Mouse (Mus musculus) frontal cortex, adult 2 months (tissue): ENCODE measurements at regions not wholly inside any gene's neighbourhood (a gene's known extent, or its start where the extent isn't known, plus 50 kb on each side); places are given as distances from the start of the nearest gene placed in this dataset.
A peak's percentile ranks its signal among the peaks of the same experiment; 100 is the strongest.

Experiments
- DNase-seq, 2 experiments: peaks; one replicate each; pipeline ENCODE4 v3.0.0; 2022; ENCODE audit warnings: low spot score in 1 of 2; ENCODE audit errors: extremely low spot score in 1 of 2

DNA sequence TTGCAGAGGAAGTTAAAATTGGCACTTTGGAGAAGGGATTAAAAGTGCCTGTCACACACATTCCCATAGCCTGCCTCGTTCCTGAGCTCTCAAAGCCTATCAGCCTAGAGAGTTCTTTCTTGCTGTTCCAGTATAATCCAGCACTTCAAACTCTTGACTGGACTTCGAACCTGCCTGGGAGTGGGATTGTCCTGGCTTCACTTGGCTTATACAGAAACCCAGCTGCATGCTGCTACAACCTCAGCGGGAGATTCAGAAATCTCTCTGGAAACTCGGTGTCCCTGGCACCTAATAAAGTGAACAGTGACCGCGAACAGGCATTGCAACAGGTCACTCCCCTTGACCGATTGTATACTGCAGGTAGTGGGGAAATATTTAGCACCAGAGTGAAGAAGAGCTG lies 149.1 kb upstream of the Mast4 start:
- DNase-seq = no peak

DNA sequence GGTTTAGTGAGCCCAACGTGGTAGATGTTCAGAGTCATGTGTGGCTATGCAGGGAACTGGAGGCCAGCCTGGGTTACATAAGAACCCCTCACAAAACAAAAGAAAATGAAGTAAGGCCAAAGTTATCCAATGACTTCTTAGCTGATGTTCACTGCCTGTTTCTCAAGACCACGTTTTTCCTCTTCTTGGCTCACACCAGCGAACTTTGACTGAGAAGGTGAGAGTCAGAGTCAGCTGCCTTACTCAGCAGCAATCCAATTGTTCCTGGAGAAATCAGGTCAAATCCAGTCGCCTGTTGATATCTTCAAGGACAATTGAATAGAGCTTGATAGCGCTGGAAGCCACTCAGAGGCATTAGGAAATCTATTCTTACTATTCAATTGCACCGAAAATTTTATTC lies 142.0 kb upstream of the Mast4 start:
- no peak for DNase-seq

DNA sequence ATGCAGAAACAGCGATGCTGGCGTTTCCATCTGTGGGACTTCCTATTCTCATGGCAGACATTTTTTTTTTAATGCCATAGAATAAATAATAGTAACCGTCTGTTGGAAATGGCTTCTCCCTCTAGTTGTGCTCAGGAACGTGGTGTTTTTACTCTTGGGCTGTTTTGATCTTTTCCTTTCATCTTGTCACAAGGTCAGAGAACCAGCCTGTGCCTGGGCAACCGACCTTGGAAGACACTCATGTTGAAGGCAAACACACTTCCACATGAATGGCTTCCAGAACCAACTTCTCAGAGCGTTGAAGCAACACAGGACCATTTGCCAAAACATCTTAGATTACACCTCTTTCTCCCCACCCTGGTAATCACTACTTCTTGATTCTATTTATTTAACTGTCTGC lies 137.9 kb upstream of the Mast4 start:
- DNase-seq = no peak

DNA sequence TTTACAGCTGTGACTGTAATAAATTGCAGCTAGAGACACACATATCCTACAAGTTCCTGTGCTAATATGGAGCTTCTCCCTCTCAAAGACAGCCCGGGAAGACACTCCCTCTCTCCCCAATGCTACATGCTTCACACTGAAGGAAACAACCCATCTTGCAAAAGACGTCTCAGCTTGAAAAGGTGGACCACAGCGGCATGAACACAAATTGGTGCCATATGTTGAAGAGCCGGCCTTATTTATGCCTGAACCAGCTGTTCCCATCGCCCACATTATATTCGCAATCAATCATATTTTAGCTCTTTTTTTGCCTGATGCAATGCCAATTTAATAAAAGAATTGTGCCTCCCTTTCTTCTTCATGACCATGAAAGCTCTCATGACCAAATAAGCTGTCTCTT lies 135.8 kb upstream of the Mast4 start:
- DNase-seq = no peak

DNA sequence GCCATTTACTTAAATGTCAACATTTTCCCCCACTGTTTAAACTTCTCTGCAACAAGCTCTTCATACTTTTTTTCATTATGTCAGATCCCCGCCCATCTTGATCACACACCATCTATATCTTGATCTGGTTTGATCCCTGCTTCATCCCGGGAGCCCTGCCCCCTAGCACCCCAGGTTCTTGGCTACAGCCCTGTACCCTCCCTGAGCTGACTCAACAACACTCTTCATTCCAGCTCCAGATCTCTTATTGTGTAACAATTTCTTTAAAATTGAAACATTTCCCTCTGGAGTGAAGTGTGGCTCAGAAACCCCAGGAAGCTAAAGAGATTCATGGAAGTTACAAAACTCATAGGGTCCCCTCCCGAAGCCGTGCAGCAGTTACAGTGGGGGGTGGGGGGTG lies 126.2 kb upstream of the Mast4 start:
- DNase-seq = no peak

DNA sequence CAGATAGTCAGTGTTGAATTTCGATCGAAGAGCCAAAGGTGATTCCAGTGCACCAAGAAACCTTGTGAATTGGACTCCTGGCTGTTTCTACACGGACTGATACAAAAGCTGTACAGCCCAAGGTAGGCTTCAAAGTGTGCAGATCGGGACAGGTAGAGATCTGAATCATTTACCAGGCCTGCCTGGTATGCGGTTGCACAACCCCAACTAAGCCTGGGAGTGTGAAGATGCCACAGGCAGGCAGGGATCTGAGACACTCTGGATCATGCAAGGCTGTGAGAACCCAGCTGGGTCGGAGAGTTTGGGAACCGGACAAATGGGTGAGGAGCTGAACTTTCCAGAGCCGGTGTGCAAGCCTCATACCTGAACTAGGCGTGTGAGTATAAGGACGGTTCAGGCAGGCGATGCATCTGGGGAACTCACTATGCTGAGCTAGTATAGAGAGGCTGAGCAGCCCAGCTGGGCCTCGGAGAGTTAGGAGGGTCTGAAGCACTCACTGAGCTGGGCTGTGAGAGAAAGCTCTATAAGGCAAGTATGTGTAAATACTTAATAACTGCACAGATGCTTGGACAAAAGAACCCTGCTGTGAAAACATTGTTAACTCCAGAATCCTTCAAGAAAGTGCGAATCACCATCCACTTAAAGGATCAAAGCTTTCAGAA lies 125.3 kb upstream of the Mast4 start:
- no peak for DNase-seq

DNA sequence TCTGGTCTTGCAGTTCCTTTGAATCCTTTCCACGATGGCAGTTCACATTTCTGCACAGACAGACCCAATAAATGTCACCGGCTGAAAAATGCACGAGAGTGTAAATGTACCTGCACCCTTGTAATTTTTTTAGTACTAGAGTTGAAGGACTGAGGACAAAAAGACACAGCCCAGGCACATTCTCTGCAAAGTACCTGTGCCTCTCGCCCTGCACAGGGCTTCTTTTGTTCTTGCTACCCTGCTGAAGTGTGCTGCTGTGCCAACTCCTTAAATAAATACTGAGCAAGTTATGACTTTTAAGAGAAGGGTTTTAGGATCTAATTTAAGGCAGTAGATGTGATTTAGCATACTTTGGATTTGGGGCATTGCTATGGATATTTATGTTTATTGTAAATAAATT lies 118.5 kb upstream of the Mast4 start:
- no peak for DNase-seq

DNA sequence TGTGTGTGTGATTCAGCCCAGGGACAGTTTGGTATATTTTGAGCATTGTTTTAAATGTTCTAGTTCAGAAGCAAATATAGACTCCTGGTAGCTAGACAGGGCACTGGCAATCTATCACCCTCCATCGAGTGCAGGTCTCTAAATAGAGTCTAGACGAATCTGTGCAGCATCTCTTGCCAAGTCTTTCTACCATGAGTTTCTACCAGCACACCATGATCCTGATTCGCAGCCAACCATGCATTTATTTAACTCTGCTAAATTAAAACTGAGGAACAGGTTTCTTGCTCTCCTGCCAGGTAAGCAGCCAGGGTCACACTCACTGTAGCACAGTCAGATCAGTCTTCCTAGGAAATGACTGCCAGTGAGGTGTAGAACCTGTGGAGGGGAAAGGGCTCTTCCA lies 96.3 kb upstream of the Mast4 start:
- DNase-seq = peak; percentile 32 to 45

DNA sequence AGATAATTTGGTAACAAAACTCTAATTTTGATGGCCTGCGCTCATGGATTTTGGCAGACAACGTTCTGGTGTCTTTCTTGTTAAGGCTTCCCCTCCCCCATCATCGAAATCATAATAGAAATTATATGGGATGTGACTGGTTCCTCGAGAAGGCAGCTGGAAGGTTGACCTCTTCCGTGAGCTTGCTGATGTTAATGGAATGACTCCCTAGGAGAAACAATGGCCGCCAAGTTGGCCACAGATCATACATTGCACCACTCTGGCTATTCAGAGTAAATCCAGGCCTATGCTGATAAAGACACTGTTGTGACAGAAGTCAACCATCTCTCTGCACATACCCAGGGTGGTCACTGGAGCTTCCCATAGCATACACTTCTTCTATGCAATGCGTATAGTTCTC lies 89.7 kb upstream of the Mast4 start:
- no peak for DNase-seq

DNA sequence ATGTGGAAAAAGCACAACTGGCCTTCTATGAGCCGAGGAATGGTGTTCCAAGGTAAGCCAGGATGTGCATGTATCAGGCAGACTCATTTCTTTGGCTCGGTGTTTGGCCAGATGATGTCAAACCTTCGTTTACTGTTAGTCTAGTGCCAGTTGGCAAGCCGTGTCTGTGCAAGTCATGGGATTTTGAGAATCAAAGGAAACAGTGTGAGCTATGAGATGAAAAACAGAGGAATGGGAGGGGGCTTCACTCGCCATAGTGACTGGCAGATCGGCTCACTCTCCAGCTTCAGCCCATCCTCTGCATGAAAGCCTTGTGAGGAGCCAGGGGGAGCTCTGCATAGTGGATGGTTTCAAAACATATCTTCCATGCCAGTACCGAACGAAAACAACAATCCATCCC lies 89.1 kb upstream of the Mast4 start:
- no peak for DNase-seq

DNA sequence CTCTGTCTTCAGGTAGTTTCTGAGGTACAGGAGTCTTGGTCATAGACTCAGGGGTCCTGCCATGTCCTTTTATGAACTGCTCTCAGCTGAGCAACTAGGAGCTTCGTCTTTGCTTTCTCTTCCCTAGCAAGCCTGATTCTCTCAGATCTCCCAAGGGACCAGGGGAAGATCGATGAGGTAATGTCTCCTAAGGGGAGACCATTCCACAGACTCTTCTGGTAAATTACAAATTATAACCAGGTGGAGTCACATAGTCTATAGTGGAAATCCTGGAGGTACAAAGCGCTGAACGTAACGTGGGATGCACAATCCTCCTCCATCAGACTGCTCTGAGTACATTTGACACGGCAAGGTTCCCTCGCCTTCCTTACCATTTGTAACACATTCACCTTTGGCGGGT lies 88.7 kb upstream of the Mast4 start:
- no peak for DNase-seq

DNA sequence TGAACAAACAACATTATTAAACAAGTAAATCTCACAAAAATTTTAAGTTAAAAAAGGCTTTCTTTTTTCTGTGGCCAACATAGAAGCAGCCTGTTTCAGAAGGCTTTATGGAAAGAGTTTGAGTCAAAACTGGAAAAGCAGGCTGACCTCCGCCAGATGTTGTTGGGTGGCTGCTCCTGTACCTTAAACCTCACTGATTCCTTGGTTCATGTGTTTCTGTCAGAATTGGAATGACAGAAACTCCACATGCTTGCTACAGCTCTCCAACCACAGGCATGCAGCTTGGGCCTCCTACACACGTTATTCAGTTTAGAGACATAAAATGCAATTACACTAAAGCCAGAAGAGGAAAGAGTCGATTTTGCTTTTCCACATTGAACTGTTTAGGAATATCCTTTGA lies 84.8 kb upstream of the Mast4 start:
- DNase-seq = no peak

DNA sequence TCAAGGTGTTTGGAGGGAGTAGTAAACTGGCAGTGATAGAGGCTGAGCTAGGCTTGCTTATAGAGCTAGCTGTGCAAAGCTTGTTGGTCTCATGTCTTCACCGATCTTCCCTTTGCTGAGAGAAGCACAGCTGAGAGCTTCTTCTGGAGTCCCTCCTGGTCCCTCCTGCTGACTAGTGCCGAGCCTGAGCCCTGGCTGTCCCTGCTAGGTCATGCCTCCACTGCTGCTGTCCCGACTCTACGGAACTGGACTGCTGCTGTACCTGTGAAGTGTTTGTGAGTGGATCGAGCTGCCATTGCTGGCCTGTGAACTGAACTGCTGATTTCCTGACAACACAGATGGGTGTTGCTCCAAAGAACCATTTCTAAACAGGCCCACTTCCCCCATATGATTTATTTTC lies 83.0 kb upstream of the Mast4 start:
- DNase-seq = no peak

DNA sequence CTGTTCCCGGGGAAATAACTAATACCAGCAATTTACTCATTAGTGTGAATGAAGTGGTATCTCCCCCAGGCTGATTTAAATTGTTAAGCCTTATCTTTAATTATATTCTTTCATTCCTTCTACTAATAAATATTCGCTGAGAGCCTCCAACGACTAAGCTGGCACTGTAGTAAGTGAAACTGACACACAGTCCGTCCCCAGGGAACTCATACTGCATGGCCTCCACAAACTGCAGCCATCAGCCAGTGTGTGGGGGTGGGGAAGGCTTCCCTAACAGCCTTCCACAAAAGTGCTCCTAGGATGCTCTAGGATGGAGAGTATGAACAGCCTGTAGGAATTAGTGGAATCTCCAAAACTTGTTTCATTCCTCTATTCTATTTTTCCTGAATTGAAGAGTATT lies 81.0 kb upstream of the Mast4 start:
- DNase-seq = no peak

DNA sequence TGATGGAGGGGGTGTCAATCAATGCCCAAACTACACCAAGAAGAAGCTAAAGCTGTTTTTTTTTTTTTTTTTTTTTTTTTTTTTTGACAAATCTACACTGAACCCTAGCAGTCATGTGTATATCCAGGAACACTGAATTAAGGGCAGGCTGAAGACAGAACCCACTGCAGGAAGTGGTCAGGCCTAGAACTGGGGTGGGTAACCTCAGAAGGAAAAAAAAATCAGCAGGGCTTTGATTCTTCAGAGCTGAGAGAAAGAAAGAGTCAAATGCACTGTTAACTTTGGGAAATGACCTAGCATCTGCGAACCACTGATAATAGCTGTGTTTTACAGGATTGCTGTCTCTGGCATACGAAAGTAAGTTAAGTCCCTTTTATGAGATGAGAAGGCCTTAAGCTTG lies 78.3 kb upstream of the Mast4 start:
- DNase-seq = no peak

DNA sequence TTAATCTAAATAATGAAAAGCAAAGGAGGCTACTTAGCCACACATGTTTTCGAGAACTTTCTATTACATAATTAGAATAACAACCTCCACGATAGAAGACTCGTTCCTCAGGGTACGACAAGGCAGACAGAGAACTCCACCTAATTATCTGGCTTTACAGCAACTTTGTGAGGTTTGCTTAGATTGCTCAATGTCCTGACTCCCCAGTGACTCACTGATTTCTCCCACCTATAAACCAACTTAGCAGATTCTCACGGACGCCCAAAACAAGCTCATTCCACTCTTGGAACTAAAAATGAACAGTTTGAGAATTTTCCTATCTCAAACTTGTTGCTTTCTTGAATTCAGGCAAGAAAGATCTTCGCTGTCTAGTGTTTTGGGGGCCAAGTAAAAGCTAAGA lies 75.0 kb upstream of the Mast4 start:
- DNase-seq = peak in 1 of 2 experiments; percentile 33

DNA sequence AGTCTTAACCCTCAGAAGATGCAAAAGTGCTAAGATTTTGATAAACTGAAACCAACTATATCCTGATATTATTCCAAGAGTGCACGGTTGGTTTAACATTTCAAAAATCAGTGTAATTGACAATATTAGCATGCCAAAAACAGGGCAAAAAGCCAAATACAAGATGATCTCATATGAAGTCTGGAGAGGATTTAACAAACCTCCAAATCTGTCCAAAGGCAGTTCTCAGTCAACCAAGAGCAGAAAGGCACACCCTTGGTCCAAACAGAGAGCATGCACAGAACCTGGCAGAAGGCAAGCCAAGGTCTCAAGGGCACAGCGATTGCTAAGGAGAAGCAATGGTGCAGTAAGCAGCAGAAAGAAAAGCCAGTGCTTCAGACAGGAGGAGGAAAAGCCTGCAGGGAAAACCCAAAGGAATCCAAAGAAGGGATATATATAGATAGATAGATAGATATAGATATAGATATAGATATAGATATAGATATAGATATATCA lies 62.3 kb upstream of the Mast4 start:
- DNase-seq = no peak

DNA sequence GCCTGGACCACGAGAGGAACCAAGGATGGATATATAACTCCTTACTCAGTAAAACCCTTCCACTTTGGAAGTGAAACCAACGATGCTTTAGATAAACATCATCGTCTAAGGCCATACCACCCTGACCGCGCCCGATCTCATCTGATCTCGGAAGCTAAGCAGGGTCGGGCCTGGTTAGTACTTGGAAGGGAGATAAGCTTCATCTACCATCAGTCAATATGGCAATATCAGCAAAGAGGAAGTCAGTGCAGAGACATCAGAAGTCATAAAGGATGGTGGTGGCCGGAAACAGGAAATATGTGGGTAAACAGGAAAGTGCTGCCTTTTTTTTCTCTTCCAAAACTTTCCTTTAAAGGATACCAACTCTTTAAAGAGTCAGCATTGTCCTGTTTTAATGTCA lies 61.8 kb upstream of the Mast4 start:
- no peak for DNase-seq

DNA sequence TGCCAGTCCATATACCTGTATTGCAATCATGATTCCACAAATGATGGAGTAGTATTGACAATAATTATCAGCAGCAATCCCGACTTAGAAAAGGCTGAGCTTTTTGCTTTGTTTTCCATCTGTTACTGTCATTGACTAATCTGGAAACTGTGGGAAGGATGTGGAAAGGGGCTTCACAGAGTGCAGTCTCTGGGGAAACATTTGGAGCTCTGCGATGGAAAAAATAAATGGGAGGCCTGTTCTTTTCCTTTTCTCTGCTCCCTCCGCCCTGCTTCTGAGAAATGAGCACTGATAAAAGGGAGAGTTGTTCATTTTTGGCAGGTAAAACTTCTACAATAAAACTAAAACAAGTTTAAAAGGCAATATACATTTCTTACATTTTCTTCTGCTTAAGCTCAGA lies 58.3 kb upstream of the Mast4 start:
- no peak for DNase-seq

DNA sequence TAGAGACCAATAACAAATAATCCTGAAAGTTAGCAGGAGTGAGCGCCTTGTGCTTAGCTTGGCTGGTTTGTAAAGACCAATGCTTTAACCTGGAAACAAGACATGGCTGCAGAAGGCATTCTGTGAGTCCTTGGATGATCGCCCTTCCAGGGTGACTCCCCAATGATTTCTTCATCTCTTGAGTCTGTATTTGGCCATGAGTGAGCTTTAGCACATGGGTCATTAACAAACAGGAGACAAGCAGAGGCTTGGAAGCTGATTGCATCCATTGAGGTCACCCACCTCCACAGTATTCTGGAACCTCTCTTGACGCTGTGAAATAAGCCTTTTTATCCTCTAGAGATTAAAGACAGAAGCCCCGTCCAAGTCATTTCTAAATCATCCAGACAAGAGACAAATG lies 57.1 kb upstream of the Mast4 start:
- no peak for DNase-seq

DNA sequence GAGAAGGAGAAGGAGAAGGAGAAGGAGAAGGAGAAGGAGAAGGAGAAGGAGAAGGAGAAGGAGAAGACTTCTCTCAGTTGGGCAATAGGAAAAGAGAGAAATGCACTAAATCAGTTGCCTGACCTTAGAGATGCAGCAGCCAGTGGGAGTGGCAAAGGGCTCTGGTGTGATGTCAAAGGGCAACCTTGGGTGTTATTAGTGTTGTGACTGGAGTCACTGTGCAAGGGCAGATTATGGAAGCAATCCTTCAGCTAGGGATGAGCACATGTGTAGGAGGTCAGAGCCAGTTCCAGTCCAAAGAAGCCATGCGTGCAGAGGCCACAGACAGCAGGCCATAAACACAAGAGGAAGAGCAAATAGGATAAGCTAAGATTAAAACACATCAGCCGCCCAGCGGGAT lies 56.7 kb upstream of the Mast4 start:
- DNase-seq = no peak

DNA sequence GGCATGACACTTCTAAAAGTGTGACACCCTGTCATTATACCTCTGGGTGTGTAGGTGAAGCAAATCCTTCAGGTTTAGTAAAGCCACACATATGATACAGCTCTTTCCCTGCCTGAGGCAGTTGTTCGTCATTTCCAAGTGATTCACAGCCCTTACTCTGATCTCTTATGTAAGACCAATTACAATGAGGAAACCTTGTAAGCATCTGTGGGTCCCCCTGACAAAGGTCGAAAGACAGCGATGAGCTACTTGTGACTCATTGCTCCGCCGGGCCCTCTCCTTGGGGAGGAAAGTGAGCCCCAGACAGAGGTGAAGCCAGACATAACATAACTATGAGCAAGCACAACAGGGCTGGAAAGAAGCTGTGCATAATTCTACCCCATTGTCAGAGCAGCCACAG lies 52.7 kb upstream of the Mast4 start:
- no peak for DNase-seq
